Mouse (Mus musculus): Measurements from ENCODE around the gene Plekhm3. TPM values are rescaled to one million over a fixed set of nuclear protein-coding genes. Genes with fewer than 3 reads are reported as not detected.

The Plekhm3 gene
- 6.5 and 9.0 TPM in 2 replicates for polyA plus RNA-seq (2012; rRNA removed; ENCODE audit: low replicate concordance)

GRCm38 (mm10) chr1:64956479-64956961 is at the start of gene Plekhm3:
Plekhm3 (minus strand) TSS chr1:64956824.

DNA sequence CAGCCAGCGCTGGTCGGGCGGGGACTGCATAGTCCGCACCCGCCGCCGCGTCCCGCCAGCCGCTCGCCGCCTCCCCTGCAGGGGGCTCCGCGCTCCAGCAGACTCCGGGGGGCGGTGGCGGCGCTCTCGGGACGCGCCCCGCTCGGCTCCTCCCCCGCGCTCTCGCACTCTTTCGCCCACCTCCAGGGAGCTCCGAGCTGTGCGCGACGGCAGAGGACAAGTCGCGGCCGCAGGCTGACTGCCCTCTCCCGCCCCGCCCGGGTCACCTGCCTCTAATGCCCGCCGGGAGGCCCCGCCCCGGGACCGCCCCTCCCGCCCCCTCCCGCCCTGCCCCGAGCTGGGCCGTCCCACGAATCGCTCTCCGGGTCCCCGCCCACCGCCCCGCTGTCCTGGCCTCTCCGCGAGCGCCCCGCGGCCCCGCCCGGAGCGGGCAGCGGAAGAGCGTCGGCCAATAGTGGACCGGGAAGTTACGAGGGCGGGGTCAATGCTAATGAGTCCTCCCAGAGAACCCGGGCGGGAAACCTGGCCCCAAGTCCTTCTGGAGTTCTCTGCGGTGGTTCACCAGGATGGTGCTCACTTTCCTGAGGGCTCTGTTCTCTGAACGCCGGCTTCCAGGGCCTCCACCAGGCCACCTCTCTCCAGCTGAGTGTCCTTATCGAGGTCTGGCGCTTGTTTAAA is 219.0 kb downstream of the Plekhm3 start, which contains the start of gene Fzd5:
Gene Fzd5 (minus strand): TSS at position 250 of the 678 bp plus-strand sequence.

Other genes with a start within 250 kb of the Plekhm3 start
- gene Fzd5, start 219.1 kb downstream of the Plekhm3 start, polyA plus RNA-seq (2012; rRNA removed; ENCODE audit: low replicate concordance), result 4.1 and 9.8 TPM in 2 replicates
- 0.55 and 1.3 TPM in 2 replicates for gene Akr1cl, start 75.9 kb upstream of the Plekhm3 start, polyA plus RNA-seq (2012; rRNA removed; ENCODE audit: low replicate concordance)
- gene Cryge, start 94.3 kb upstream of the Plekhm3 start, polyA plus RNA-seq (2012; rRNA removed; ENCODE audit: low replicate concordance), result not detected in 2 replicates
- gene Crygd, start 106.6 kb upstream of the Plekhm3 start, polyA plus RNA-seq (2012; rRNA removed; ENCODE audit: low replicate concordance), result not detected in 2 replicates
- gene Crygc, start 116.9 kb upstream of the Plekhm3 start, polyA plus RNA-seq (2012; rRNA removed; ENCODE audit: low replicate concordance), result not detected in 2 replicates
- gene Crygb, start 125.5 kb upstream of the Plekhm3 start, polyA plus RNA-seq (2012; rRNA removed; ENCODE audit: low replicate concordance), result not detected in 2 replicates
- gene Cryga, start 146.5 kb upstream of the Plekhm3 start, polyA plus RNA-seq (2012; rRNA removed; ENCODE audit: low replicate concordance), result not detected in 2 replicates
- gene Gm28845, start 162.7 kb upstream of the Plekhm3 start, polyA plus RNA-seq (2012; rRNA removed; ENCODE audit: low replicate concordance), result not detected in 2 replicates
- 0.20 TPM in 1 of 2 replicates, not detected in the other for gene D630023F18Rik, start 166.4 kb upstream of the Plekhm3 start, polyA plus RNA-seq (2012; rRNA removed; ENCODE audit: low replicate concordance)
- 49.3 and 108 TPM in 2 replicates for gene Idh1, start 229.7 kb upstream of the Plekhm3 start, polyA plus RNA-seq (2012; rRNA removed; ENCODE audit: low replicate concordance)
- gene Pikfyve, start 229.9 kb upstream of the Plekhm3 start, polyA plus RNA-seq (2012; rRNA removed; ENCODE audit: low replicate concordance), result 10.1 and 13.3 TPM in 2 replicates

All from mammary gland, adult 2 months (tissue).